Mouse (Mus musculus): ENCODE results near the gene Mipol1.
A peak's percentile ranks its signal among the peaks of the same experiment; 100 is the strongest.

The Mipol1 gene

GRCm38 (mm10) chr12:57515702-57516377 is 285.6 kb downstream of the Mipol1 start:
- peak; percentile 33 for DNase-seq (ENCODE audit: low read depth, low spot score)

GRCm38 (mm10) chr12:57528335-57528734 is 298.1 kb downstream of the Mipol1 start:
- no peak for DNase-seq (ENCODE audit: low read depth, low spot score)

- DNase-seq (ENCODE audit: low read depth, low spot score) = peak; percentile 12
Measured at GRCm38 (mm10) chr12:57530474-57530873, 300.2 kb downstream of the Mipol1 start.

- DNase-seq (ENCODE audit: low read depth, low spot score) = no peak
Measured at GRCm38 (mm10) chr12:57534517-57534878, 304.3 kb downstream of the Mipol1 start.

GRCm38 (mm10) chr12:57534879-57535611 is 304.8 kb downstream of the Mipol1 start:
- peak; percentile 30 for DNase-seq (ENCODE audit: low read depth, low spot score)

GRCm38 (mm10) chr12:57536056-57536908 is 306.1 kb downstream of the Mipol1 start:
- peak; percentile 26 for DNase-seq (ENCODE audit: low read depth, low spot score)

- DNase-seq (ENCODE audit: low read depth, low spot score) = peak; percentile 14
Measured at GRCm38 (mm10) chr12:57536909-57537670, 306.9 kb downstream of the Mipol1 start.

GRCm38 (mm10) chr12:57537791-57538587 is 307.8 kb downstream of the Mipol1 start:
- peak; percentile 30 for DNase-seq (ENCODE audit: low read depth, low spot score)

- DNase-seq (ENCODE audit: low read depth, low spot score) = peak; percentile 75
Measured at GRCm38 (mm10) chr12:57538588-57539550, 308.6 kb downstream of the Mipol1 start.

- peak; percentile 27 for DNase-seq (ENCODE audit: low read depth, low spot score)
Measured at GRCm38 (mm10) chr12:57539551-57539985, 309.3 kb downstream of the Mipol1 start.

GRCm38 (mm10) chr12:57541118-57541517 is 310.9 kb downstream of the Mipol1 start:
- DNase-seq (ENCODE audit: low read depth, low spot score) = no peak

- DNase-seq (ENCODE audit: low read depth, low spot score) = peak; percentile 60
Measured at GRCm38 (mm10) chr12:57541931-57542745, 311.9 kb downstream of the Mipol1 start.

GRCm38 (mm10) chr12:57542746-57543626 is 312.8 kb downstream of the Mipol1 start:
- peak; percentile 66 for DNase-seq (ENCODE audit: low read depth, low spot score)

- no peak for DNase-seq (ENCODE audit: low read depth, low spot score)
Measured at GRCm38 (mm10) chr12:57543627-57543991, 313.4 kb downstream of the Mipol1 start.

- DNase-seq (ENCODE audit: low read depth, low spot score) = peak; percentile 85
Measured at GRCm38 (mm10) chr12:57544641-57545370, 314.6 kb downstream of the Mipol1 start.

GRCm38 (mm10) chr12:57545371-57546241 is 315.4 kb downstream of the Mipol1 start:
- peak; percentile 65 for DNase-seq (ENCODE audit: low read depth, low spot score)

Measured in ZHBTc4 (cell line).